Mouse (Mus musculus): Measurements from ENCODE around the gene Ace. TPM values are rescaled to one million over a fixed set of nuclear protein-coding genes. Genes with fewer than 3 reads are reported as not detected.
A peak's percentile ranks its signal among the peaks of the same experiment; 100 is the strongest.

Ace gene
- polyA plus RNA-seq, 1 experiment from 2014 or later, result 2.1 TPM

GRCm38 (mm10) chr11:105935496-105935895 is 32.2 kb upstream of the Ace start:
- Histone ChIP-seq H3K4me1 (replicated peaks; ENCODE audit: control insufficient read depth, insufficient read depth) (peaks cover 3% of the 10 kb centered on the region), H3K27ac (replicated peaks) (no peak overlapping the region; the same call in 1 of the 2 replicates), H3K9ac (ENCODE audit: low read length) (no peak overlapping the region), H3K27me3 (ENCODE audit: control insufficient read depth, insufficient read depth, low read length) (no peaks in the 10 kb centered on the region), H3K4me3 (ENCODE audit: low read depth, low read length) (no peak overlapping the region), H3K36me3 (ENCODE audit: control insufficient read depth, insufficient read depth, low read length) (no peaks in the 10 kb centered on the region), H3K4me2 (replicated peaks; ENCODE audit: low read depth) (no peak overlapping the region), H3K9me3 (ENCODE audit: control insufficient read depth, low read length) (no peaks in the 10 kb centered on the region)
- DNase-seq (ENCODE audit: low spot score), result no peak
- WGBS, result 83% methylated on average over 8 of the region's 8 CpGs
- ATAC-seq (ENCODE audit: low FRiP score, low TSS enrichment), result no peak
- TF ChIP-seq EP300 (optimal IDR thresholded peaks at IDR 0.05), result no peak
- TF ChIP-seq CTCF (IDR thresholded peaks at IDR 0.05; ENCODE audit: low read depth), result no peak

- WGBS, result 85% methylated on average over 6 of the region's 6 CpGs
- no peak overlapping the region for H3K4me2 ChIP-seq (replicated peaks; ENCODE audit: low read depth)
- no peaks in the 10 kb centered on the region for H3K9me3 ChIP-seq (ENCODE audit: control insufficient read depth, low read length)
- H3K4me1 ChIP-seq (replicated peaks; ENCODE audit: control insufficient read depth, insufficient read depth), result peaks cover 3% of the 10 kb centered on the region
- H3K9ac ChIP-seq (ENCODE audit: low read length), result no peak overlapping the region
- TF ChIP-seq EP300 (optimal IDR thresholded peaks at IDR 0.05), result no peak
- no peak for TF ChIP-seq CTCF (IDR thresholded peaks at IDR 0.05; ENCODE audit: low read depth)
- no peaks in the 10 kb centered on the region for H3K27me3 ChIP-seq (ENCODE audit: control insufficient read depth, insufficient read depth, low read length)
- no peaks in the 10 kb centered on the region for H3K36me3 ChIP-seq (ENCODE audit: control insufficient read depth, insufficient read depth, low read length)
- no peak overlapping the region for H3K4me3 ChIP-seq (ENCODE audit: low read depth, low read length)
- no peak for ATAC-seq (ENCODE audit: low FRiP score, low TSS enrichment)
- H3K27ac ChIP-seq (replicated peaks), result no peak overlapping the region
- DNase-seq (ENCODE audit: low spot score), result no peak
These were observed 31.5 kb upstream of the Ace start for GRCm38 (mm10) chr11:105936200-105936599.

- Histone ChIP-seq H3K9me3 (ENCODE audit: control insufficient read depth, low read length) (no peaks in the 10 kb centered on the region), H3K27ac (replicated peaks) (no peak overlapping the region), H3K4me1 (replicated peaks; ENCODE audit: control insufficient read depth, insufficient read depth) (peaks cover 3% of the 10 kb centered on the region), H3K4me2 (replicated peaks; ENCODE audit: low read depth) (no peak overlapping the region), H3K4me3 (ENCODE audit: low read depth, low read length) (no peak overlapping the region), H3K9ac (ENCODE audit: low read length) (no peak overlapping the region; the same call in 1 of the 2 replicates), H3K27me3 (ENCODE audit: control insufficient read depth, insufficient read depth, low read length) (no peaks in the 10 kb centered on the region), H3K36me3 (ENCODE audit: control insufficient read depth, insufficient read depth, low read length) (no peaks in the 10 kb centered on the region)
- 88% methylated on average over 3 of the region's 3 CpGs for WGBS
- DNase-seq (ENCODE audit: low spot score), result no peak
- ATAC-seq (ENCODE audit: low FRiP score, low TSS enrichment), result no peak
- TF ChIP-seq CTCF (IDR thresholded peaks at IDR 0.05; ENCODE audit: low read depth), result no peak
- TF ChIP-seq EP300 (optimal IDR thresholded peaks at IDR 0.05), result no peak
These were observed 30.8 kb upstream of the Ace start for GRCm38 (mm10) chr11:105936974-105937373.

GRCm38 (mm10) chr11:105938771-105939170 is 29.0 kb upstream of the Ace start:
- no peak overlapping the region for H3K4me3 ChIP-seq (ENCODE audit: low read depth, low read length)
- H3K27me3 ChIP-seq (ENCODE audit: control insufficient read depth, insufficient read depth, low read length), result no peaks in the 10 kb centered on the region
- DNase-seq (ENCODE audit: low spot score), result no peak
- H3K9me3 ChIP-seq (ENCODE audit: control insufficient read depth, low read length), result no peaks in the 10 kb centered on the region
- ATAC-seq (ENCODE audit: low FRiP score, low TSS enrichment), result no peak
- 64% methylated on average over 9 of the region's 9 CpGs for WGBS
- H3K4me2 ChIP-seq (replicated peaks; ENCODE audit: low read depth), result no peak overlapping the region
- TF ChIP-seq CTCF (IDR thresholded peaks at IDR 0.05; ENCODE audit: low read depth), result no peak
- TF ChIP-seq EP300 (optimal IDR thresholded peaks at IDR 0.05), result no peak
- H3K4me1 ChIP-seq (replicated peaks; ENCODE audit: control insufficient read depth, insufficient read depth), result peaks cover 3% of the 10 kb centered on the region
- no peaks in the 10 kb centered on the region for H3K36me3 ChIP-seq (ENCODE audit: control insufficient read depth, insufficient read depth, low read length)
- H3K27ac ChIP-seq (replicated peaks), result no peak overlapping the region
- no peak overlapping the region for H3K9ac ChIP-seq (ENCODE audit: low read length)

- no peaks in the 10 kb centered on the region for H3K36me3 ChIP-seq (ENCODE audit: control insufficient read depth, insufficient read depth, low read length)
- H3K4me1 ChIP-seq (replicated peaks; ENCODE audit: control insufficient read depth, insufficient read depth), result peaks cover 6% of the 10 kb centered on the region; the same call in 1 of the 2 replicates
- TF ChIP-seq CTCF (IDR thresholded peaks at IDR 0.05; ENCODE audit: low read depth), result no peak
- TF ChIP-seq EP300 (optimal IDR thresholded peaks at IDR 0.05), result no peak
- 73% methylated on average over 8 of the region's 8 CpGs for WGBS
- no peaks in the 10 kb centered on the region for H3K9me3 ChIP-seq (ENCODE audit: control insufficient read depth, low read length)
- H3K9ac ChIP-seq (ENCODE audit: low read length), result no peak overlapping the region
- no peak overlapping the region for H3K4me3 ChIP-seq (ENCODE audit: low read depth, low read length)
- ATAC-seq (ENCODE audit: low FRiP score, low TSS enrichment) (no peak), DNase-seq (ENCODE audit: low spot score) (no peak)
- no peak overlapping the region for H3K4me2 ChIP-seq (replicated peaks; ENCODE audit: low read depth)
- H3K27me3 ChIP-seq (ENCODE audit: control insufficient read depth, insufficient read depth, low read length), result no peaks in the 10 kb centered on the region
- H3K27ac ChIP-seq (replicated peaks), result no peak overlapping the region
These were observed 25.8 kb upstream of the Ace start for GRCm38 (mm10) chr11:105941973-105942372.

GRCm38 (mm10) chr11:105943133-105944102 is 24.3 kb upstream of the Ace start:
- Histone ChIP-seq H3K27ac (replicated peaks) (peak overlapping the region; percentile 94), H3K4me2 (replicated peaks; ENCODE audit: low read depth) (peak overlapping the region; percentile 95), H3K4me3 (ENCODE audit: low read depth, low read length) (peak overlapping the region; percentile 64), H3K4me1 (replicated peaks; ENCODE audit: control insufficient read depth, insufficient read depth) (peaks cover 6% of the 10 kb centered on the region), H3K27me3 (ENCODE audit: control insufficient read depth, insufficient read depth, low read length) (no peaks in the 10 kb centered on the region), H3K9ac (ENCODE audit: low read length) (peak overlapping the region; percentile 77), H3K36me3 (ENCODE audit: control insufficient read depth, insufficient read depth, low read length) (no peaks in the 10 kb centered on the region), H3K9me3 (ENCODE audit: control insufficient read depth, low read length) (no peaks in the 10 kb centered on the region)
- ATAC-seq (ENCODE audit: low FRiP score, low TSS enrichment), result peak; percentile 70
- TF ChIP-seq EP300 (optimal IDR thresholded peaks at IDR 0.05), result no peak
- TF ChIP-seq CTCF (IDR thresholded peaks at IDR 0.05; ENCODE audit: low read depth), result no peak
- WGBS, result 6% methylated on average over 46 of the region's 47 CpGs
- peak; percentile 71 for DNase-seq (ENCODE audit: low spot score)
